Mouse (Mus musculus): ENCODE data around the gene Ppt2.

- TF ChIP-seq CTCF (IDR thresholded peaks at IDR 0.05; ENCODE audit: low read depth, low read length), result no peak
- no peak for TF ChIP-seq TAL1 (conservative IDR thresholded peaks at IDR 0.05; ENCODE audit: low read depth, low read length)
- TF ChIP-seq GATA1 (IDR thresholded peaks at IDR 0.05; ENCODE audit: borderline replicate concordance, low read length), result no peak
- no peak for TF ChIP-seq GATA2 (IDR thresholded peaks at IDR 0.05; ENCODE audit: borderline replicate concordance, low read depth, low read length)
Measured at GRCm38 (mm10) chr17:34652546-34652945, 24.2 kb upstream of the Ppt2 start.
